ENCODE assay signal across 23 mouse cellular contexts in the genomic region with DNA sequence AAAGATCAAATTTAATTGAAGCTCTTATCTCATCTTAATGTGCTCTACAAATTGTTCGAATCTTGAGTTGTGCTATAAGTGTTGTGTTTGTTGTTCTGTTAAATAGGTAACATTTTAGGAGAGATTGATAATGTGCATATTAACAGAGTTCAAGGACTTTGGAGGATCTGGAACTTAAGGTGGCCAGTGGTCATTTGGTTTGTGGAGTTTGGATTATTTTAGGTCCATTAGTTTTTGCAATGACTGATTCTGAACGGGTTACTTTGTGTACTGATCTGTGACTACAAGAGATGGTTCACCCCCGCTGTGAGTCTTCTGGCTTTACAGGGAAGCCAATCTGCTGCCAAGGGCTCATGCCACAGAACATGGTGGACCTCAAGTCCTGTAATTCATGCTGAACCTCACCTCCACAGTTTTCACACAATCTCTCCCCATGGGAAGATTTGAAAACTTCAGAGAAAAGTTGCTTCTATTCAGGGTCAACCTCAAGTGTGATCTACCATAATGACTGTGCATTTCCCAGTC. TPM values are rescaled to one million over a fixed set of nuclear protein-coding genes. Genes with fewer than 3 reads are reported as not detected.
"Had no signal": no experiment of that assay in that cellular context is flagged by ENCODE, and none has a peak within 500 bp of the region (broad histone marks: within the 10 kb centered on the region; RNA-seq: fewer than 3 reads in every experiment).

No protein-coding gene starts in this region.

- H3K9me3 ChIP-seq: lung, embryonic 15.5 days; megakaryocyte, embryonic 14.5 days; midbrain, embryonic 13.5 days; midbrain, embryonic 15.5 days; neural tube, embryonic 12.5 days; stomach, embryonic 15.5 days had no signal

- H3K4me3 ChIP-seq: lung, embryonic 15.5 days; megakaryocyte, embryonic 14.5 days; midbrain, embryonic 13.5 days; midbrain, embryonic 15.5 days; neural tube, embryonic 12.5 days; stomach, embryonic 15.5 days had no signal

- H3K4me1 ChIP-seq: lung, embryonic 15.5 days; megakaryocyte, embryonic 14.5 days; midbrain, embryonic 13.5 days; midbrain, embryonic 15.5 days; neural tube, embryonic 12.5 days; stomach, embryonic 15.5 days had no signal

- H3K27me3 ChIP-seq: lung, embryonic 15.5 days; megakaryocyte, embryonic 14.5 days; midbrain, embryonic 13.5 days; midbrain, embryonic 15.5 days; neural tube, embryonic 12.5 days; stomach, embryonic 15.5 days had no signal

- DNase-seq: lung, adult 2 months; lung, postnatal 14 days; lung, postnatal 36 days; right cerebral cortex, postnatal 14 days; thymus, adult 2 months had no signal

- H3K4me2 ChIP-seq: lung, embryonic 15.5 days; midbrain, embryonic 11.5 days; midbrain, embryonic 13.5 days; midbrain, embryonic 15.5 days; neural tube, embryonic 12.5 days; stomach, embryonic 15.5 days had no signal

- H3K36me3 ChIP-seq: lung, embryonic 15.5 days; midbrain, embryonic 13.5 days; midbrain, embryonic 15.5 days; neural tube, embryonic 12.5 days; stomach, embryonic 15.5 days had no signal

- H3K9ac ChIP-seq: lung, embryonic 15.5 days; midbrain, embryonic 13.5 days; midbrain, embryonic 15.5 days; neural tube, embryonic 12.5 days; stomach, embryonic 15.5 days had no signal

- H3K27ac ChIP-seq: lung, embryonic 15.5 days; macrophage; midbrain, embryonic 13.5 days; midbrain, embryonic 15.5 days; neural tube, embryonic 12.5 days; stomach, embryonic 15.5 days; stomach, postnatal 0 days had no signal

- ATAC-seq: lung, postnatal 0 days; midbrain, embryonic 13.5 days; midbrain, embryonic 15.5 days had no signal

RNA-seq across cellular contexts. Expression of a gene that starts 0.7 kb away (rescaled TPM):
- total RNA-seq: megakaryocyte progenitor cell, adult 5-6 weeks; midbrain, postnatal 0 days; monocyte, adult 5-6 weeks; neutrophil, adult 5-6 weeks had no signal
- polyA plus RNA-seq: lung, adult 2 months; lung, embryonic 15.5 days; lung, postnatal 0 days; macrophage; midbrain, embryonic 11.5 days; midbrain, embryonic 13.5 days; midbrain, embryonic 15.5 days; midbrain, postnatal 0 days; neural tube, embryonic 12.5 days; neural tube, embryonic 14.5 days; spleen, adult 2 months; stomach, embryonic 15.5 days; stomach, postnatal 0 days; testis, adult 2 months; urinary bladder, adult 2 months had no signal

RNA-seq across cellular contexts. Expression of a gene that starts 13.9 kb away (rescaled TPM):
- total RNA-seq: megakaryocyte progenitor cell, adult 5-6 weeks; midbrain, postnatal 0 days; monocyte, adult 5-6 weeks; neutrophil, adult 5-6 weeks had no signal
- polyA plus RNA-seq: lung, adult 2 months; lung, embryonic 15.5 days; lung, postnatal 0 days; macrophage; midbrain, embryonic 11.5 days; midbrain, embryonic 13.5 days; midbrain, embryonic 15.5 days; midbrain, postnatal 0 days; neural tube, embryonic 12.5 days; neural tube, embryonic 14.5 days; spleen, adult 2 months; stomach, embryonic 15.5 days; stomach, postnatal 0 days; testis, adult 2 months; urinary bladder, adult 2 months had no signal

RNA-seq across cellular contexts. Expression of a gene that starts 41.5 kb away (rescaled TPM):
- total RNA-seq: megakaryocyte progenitor cell, adult 5-6 weeks; midbrain, postnatal 0 days; monocyte, adult 5-6 weeks; neutrophil, adult 5-6 weeks had no signal
- polyA plus RNA-seq: lung, embryonic 15.5 days; lung, postnatal 0 days; macrophage; midbrain, embryonic 11.5 days; midbrain, embryonic 13.5 days; midbrain, embryonic 15.5 days; midbrain, postnatal 0 days; neural tube, embryonic 12.5 days; neural tube, embryonic 14.5 days; stomach, embryonic 15.5 days; stomach, postnatal 0 days; testis, adult 2 months had no signal

RNA-seq across cellular contexts. Expression of a gene that starts 56.2 kb away (rescaled TPM):
- total RNA-seq: megakaryocyte progenitor cell, adult 5-6 weeks; midbrain, postnatal 0 days; monocyte, adult 5-6 weeks; neutrophil, adult 5-6 weeks had no signal
- polyA plus RNA-seq: lung, adult 2 months; lung, embryonic 15.5 days; lung, postnatal 0 days; macrophage; midbrain, embryonic 11.5 days; midbrain, embryonic 13.5 days; midbrain, embryonic 15.5 days; midbrain, postnatal 0 days; neural tube, embryonic 12.5 days; neural tube, embryonic 14.5 days; spleen, adult 2 months; stomach, embryonic 15.5 days; stomach, postnatal 0 days; testis, adult 2 months; urinary bladder, adult 2 months had no signal
